Mouse (Mus musculus) olfactory bulb, adult 2 months (tissue): Measurements from ENCODE around the gene Usp15.

Source experiments
- CTCF ChIP-seq: fragments of 200-500 bp; IDR thresholded peaks from 2 replicates; pipeline ENCODE4 v1.5.1; 2012; ENCODE audit warnings: low read depth, mild to moderate bottlenecking, low read length, moderate library complexity; ENCODE audit not compliant: insufficient read depth
- POLR2A ChIP-seq: fragments of 200-500 bp; IDR thresholded peaks from 2 replicates; pipeline ENCODE4 v1.6.1; 2012; ENCODE audit warnings: mild to moderate bottlenecking, low read depth, low read length, moderate library complexity; ENCODE audit not compliant: insufficient read depth

GRCm38 (mm10) chr10:123056463-123056862 is 140.3 kb downstream of the Usp15 start:
- no peak for TF ChIP-seq POLR2A
- no peak for TF ChIP-seq CTCF
